Mouse (Mus musculus) telencephalon, adult 2 months (tissue): ENCODE data around the gene Mrpl39.

Experiments used
- DNase-seq: peaks from one replicate; pipeline ENCODE4 v3.0.0-alpha.2; 2011; ENCODE audit warnings: low read depth, low spot score

Mrpl39 gene

GRCm38 (mm10) chr16:84735166-84736105 is at the start of gene Mrpl39:
TSS of gene Mrpl39 (minus strand) at chr16:84735742.
- DNase-seq = peak; percentile 87

DNA sequence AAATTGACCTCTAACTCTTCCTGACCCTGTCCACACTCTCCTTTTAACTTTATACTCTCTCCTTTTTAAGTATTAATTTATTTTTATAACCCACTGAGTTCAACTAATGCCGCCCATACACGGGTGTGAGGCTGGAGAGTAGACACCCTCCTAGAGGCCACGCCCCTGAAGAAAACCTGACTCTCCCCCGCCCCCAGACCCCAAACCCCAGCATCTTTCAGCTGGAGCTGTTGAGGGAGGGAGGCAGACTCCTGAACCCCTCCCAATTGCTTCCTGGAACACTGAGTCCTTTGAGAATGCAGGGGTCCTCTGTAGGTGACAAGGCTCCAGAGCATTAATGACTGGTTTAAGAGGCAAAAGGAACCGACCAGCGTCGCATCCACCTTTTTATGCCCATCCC is 49.4 kb upstream of the Mrpl39 start:
- no peak for DNase-seq

GRCm38 (mm10) chr16:84783279-84783678 is 47.7 kb upstream of the Mrpl39 start:
- no peak for DNase-seq

DNA sequence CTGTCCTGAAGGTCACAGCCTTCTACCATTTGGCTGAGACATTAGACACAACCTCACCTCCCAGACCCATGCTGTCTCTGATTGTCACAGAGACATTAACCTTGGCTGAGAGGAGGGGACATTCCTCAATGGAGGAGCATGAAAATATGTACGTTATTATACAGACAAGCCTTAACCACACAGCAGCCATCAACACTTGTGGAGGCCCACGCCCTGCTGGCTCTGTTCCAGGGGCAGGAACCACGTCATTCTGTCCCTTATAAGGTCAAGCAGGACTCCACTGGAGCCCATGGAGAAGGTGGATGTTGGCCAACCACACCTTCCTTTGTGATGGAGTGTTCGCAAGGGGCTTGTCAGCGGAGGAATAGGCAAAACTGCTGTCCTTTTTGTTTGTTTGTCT is 44.2 kb upstream of the Mrpl39 start:
- no peak for DNase-seq

DNA sequence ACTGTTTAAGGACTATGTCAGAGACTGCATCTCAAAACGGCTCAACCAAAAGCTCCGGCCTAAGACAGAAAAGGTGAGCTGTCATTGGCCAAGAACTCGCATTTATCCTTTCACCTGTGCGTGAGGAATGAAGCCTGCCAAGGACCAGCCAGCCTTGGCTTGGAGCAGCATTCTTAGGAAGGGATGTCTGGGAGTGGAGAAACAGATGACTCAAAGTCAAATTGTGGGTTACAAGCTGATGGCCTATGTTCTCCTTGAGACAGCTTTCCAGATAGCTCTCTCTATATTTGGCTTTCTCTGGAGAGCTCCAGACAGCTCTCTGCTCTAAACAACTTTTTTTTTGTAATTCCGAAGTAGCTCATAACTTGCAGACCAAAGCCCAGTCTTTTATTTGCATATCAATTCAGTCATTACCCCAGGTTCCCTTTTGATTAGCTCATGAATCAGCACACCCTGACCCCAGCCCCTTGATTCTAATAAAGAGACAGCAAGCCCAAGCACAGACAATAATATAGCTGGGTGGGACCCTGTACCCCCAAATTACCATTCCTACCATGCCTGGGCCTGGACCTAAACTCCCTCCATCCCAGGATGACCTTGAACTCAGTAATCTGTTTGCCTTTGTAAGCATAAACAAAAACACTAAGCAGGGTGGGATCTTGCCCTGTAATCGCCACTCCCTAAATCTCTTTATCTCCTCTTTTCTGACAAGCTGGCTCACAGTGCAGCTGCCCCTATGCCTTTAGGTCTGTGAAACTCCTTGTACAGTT is 43.5 kb upstream of the Mrpl39 start:
- DNase-seq = no peak

GRCm38 (mm10) chr16:84778431-84778830 is 42.9 kb upstream of the Mrpl39 start:
- DNase-seq = no peak

GRCm38 (mm10) chr16:84776089-84776784 is 40.7 kb upstream of the Mrpl39 start:
- no peak for DNase-seq

- DNase-seq = no peak
These were observed 39.8 kb upstream of the Mrpl39 start for GRCm38 (mm10) chr16:84775356-84775755.

DNA sequence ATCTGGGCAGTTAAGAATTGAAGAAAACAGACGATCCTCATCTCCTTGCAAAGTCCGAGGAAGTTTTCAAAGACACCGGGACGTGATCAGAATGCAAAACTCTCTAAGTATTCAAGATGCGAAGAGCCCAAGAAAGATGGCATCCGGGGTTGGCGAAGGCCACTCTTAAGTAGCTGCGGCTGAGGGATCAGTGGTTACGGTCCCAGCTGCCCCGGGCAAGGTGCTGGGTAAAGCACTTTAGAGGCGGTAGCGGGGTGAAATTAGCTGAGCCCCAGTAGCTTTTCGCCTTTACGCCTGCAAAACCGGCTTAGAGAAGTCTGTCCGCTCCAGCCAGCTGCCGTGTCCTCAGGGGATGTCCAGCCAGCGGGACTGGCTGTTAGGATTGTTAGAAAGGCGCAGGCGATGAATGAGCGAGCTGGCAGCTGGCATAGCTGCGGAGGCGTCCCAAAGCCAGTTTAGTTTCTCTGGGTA is 39.3 kb upstream of the Mrpl39 start:
- DNase-seq = peak; percentile 57

DNA sequence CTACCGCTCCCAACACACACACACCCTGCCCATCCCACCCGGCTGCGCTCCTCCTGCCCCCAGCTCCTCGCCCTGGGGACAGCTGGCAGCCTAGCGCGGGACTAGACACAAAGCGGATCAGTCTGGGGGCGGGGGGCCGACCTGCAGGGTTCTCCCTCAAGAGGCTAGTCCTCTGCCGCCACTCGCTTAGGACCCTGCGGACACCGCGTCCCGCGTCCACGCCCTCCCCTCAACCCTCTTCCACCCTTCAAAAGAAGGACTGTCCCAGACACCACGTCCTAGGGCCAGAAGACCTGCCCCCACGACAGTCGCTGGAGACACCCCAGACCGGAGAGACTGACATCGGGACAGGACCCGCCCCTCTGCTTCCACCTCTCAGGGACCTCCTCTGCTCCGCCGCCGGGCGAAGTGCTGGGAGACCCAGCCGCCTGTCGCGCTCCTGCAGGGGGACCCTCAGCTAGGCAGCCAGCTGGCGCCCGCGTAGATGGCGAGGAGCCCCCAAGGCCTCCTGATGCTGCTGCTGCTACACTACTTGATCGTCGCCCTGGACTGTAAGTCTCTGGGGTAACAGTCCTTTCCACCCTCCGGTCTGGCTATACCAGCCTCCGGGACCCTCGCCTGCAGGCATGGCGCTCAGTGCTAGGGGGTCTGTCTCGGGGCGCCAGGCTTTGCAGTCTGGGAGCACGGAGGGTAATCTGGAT is 38.6 kb upstream of the Mrpl39 start, which contains the start of gene Jam2:
TSS of gene Jam2 (plus strand) at position 121 of the 701 bp plus-strand sequence.
- DNase-seq = no peak

- DNase-seq = no peak
These were observed 37.8 kb upstream of the Mrpl39 start for GRCm38 (mm10) chr16:84773268-84773861.

- DNase-seq = no peak
These were observed 37.1 kb upstream of the Mrpl39 start for GRCm38 (mm10) chr16:84772496-84773267.

GRCm38 (mm10) chr16:84771461-84771860 is 35.9 kb upstream of the Mrpl39 start:
- no peak for DNase-seq

- no peak for DNase-seq
These were observed 35.3 kb upstream of the Mrpl39 start for GRCm38 (mm10) chr16:84770891-84771290.

DNA sequence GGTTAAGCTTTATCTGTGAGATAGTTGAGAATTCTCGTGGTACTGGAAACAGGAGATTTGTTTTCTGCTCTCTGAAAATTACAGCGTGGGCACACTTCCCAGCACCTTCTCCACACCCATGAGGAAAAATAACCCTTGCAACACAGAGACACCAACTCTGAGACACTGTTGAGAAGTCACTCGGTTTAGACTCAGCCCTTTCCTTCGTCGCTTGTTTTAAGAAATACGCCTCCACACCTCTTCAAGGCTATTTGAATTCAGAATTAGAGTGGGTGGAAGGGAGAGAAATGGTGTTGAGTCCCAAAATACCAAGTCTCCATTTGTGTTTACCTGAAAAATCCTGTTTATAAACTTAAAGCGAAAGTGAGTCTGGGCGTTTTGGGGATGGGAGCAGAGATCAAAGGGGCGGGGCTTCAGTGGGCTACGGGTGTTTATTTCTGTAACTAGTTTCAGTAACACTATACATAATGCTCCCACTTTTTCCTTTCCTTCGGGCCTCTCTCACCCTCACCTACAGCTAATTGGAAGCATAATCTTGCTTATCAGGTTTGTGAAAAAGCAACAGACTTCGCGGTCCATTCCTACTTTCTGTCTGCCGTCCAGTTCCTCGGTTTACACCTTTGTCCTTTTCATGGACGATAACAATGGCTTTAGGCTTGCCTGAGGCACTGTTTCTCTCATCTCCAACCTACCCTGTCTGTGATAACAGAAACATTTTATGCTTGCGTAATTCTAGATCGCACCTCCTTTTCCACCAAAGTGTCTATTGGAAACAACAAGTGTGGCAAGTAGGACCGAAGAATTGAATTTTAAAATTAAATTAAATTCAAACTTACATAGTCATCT is 34.3 kb upstream of the Mrpl39 start:
- no peak for DNase-seq

- DNase-seq = no peak
These were observed 33.6 kb upstream of the Mrpl39 start for GRCm38 (mm10) chr16:84769182-84769581.

GRCm38 (mm10) chr16:84767956-84768355 is 32.4 kb upstream of the Mrpl39 start:
- DNase-seq = no peak

GRCm38 (mm10) chr16:84745721-84746306 is 10.3 kb upstream of the Mrpl39 start:
- DNase-seq = no peak
